Mouse (Mus musculus) cerebellum, adult 8-10 months (tissue): ENCODE data around the gene Bnipl.

Experiments
- DNase-seq: peaks from one replicate; pipeline ENCODE4 v3.0.0; 2022

The Bnipl gene

GRCm38 (mm10) chr3:95250783-95251424, at the start of gene Bnipl:
TSS of gene Bnipl (minus strand) at chr3:95251193.
- DNase-seq: no peak

DNA sequence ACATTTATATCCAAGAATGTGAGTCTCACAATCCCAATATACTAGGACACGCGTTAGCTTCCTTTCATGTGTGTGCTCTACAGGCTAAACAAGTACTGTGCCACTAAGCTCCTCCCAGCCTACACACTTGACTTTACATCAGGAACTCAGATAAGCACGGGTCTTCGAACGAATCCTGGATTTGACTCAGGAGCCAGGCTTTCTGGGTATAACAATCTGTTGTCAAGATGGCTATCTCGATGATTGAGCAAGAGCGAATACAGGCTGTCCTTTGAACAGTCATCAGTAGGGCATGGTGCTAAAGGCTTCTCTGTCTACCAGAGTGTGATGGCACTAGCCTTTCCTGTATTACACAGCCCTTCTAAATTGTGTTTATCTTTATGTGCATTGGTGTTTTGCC, 47.0 kb upstream of the Bnipl start:
- no peak for DNase-seq

GRCm38 (mm10) chr3:95296103-95296469, 45.1 kb upstream of the Bnipl start:
- no peak for DNase-seq

GRCm38 (mm10) chr3:95295321-95296102, 44.5 kb upstream of the Bnipl start:
- DNase-seq: no peak

DNA sequence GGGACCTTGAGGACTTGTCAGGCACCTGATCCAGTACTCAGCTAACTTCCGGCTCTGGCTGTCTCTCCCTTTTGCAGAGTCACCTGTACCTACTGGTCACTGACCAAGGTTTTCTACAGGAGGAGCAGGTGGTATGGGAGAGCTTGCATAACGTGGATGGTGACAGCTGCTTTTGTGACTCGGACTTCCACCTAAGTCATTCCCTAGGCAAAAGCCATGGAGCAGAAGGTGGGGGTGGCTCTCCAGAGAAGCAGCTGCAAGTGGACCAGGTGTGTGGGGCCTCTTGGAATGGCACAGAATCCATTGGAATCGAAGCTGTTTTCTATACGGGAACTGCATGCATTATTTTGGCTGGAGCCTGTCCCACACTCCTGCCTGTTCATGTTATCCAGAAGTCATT, 43.7 kb upstream of the Bnipl start:
- DNase-seq: no peak

DNA sequence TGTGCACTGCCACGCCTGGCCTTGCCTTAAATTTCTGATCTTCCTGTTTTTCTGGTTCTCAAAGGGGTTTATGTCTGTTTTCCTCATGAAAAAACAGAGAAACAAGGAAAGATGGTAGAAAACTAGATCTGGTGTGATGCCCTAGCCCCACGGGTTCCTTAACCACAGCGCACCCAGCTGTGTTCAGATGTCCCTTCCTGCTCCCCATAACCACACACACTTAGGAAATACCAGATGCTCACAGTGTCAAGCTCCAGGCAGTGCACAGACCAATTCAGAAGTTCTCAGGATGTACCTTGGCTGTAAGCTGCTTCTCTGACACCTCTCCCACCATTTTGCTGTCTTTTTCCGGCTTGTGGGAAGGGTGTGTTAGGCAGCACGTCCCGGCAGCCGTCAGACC, 43.3 kb upstream of the Bnipl start:
- DNase-seq: no peak

- no peak for DNase-seq
These were observed 42.5 kb upstream of the Bnipl start for GRCm38 (mm10) chr3:95293537-95293936.

DNA sequence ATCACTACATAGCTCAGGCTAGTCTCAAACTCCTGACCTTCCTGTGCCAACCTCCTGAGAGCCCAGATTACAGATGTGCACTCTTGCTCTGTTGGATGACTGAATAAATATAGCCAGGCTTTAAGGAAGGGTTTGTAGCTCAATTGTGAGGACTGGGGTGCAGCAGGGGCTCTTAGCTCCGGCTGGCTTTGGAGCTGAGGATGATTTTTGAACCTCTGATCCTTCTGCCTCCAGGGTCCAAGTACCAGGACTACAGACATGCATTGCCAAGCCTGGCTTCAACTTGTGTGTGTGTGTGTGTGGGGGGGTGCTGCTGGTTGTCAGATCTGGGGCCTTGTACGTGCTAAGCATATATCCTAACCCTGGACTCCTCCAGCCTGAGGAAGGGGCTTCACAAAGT, 41.9 kb upstream of the Bnipl start:
- no peak for DNase-seq

DNA sequence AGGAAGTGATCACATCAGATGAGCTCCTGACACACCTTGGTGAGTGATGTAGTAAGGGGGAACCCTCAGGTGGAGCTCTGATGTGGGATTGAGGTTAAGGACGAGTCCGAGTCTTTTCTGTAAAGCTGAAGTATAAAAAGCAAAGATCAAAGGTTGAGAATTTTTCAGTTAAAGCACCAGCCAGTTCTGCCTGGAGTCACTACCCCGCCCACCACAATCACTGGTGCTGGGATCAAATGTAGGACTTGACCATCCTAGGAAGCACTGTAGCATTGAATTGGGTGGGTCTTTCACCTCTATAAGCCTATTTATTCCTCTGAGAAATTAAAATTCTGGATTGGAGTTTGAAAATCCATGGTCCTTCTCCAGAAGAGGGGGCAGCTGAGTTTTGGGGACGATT, 40.0 kb upstream of the Bnipl start:
- no peak for DNase-seq

- no peak for DNase-seq
These were observed 39.2 kb upstream of the Bnipl start for GRCm38 (mm10) chr3:95290156-95290555.

DNA sequence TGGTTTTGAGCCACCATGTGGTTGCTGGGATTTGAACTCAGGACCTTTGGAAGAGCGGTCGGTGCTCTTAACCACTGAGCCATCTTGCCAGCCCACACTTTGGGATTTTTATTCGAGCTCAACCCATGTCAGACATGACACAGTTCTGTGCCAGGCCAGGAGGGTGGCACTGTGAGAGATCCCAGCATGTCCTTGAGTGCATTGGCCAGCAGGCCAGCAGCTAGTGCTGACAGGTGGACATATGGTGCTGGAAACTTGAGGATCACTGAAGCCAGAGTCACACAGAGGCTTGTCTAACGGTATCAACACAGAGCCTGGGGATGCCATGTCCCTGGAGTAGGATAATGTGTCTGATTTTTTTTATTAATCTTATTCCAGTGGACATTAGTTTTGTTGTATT, 38.4 kb upstream of the Bnipl start:
- peak; percentile 75 for DNase-seq

GRCm38 (mm10) chr3:95287541-95287940, 36.5 kb upstream of the Bnipl start:
- no peak for DNase-seq

DNA sequence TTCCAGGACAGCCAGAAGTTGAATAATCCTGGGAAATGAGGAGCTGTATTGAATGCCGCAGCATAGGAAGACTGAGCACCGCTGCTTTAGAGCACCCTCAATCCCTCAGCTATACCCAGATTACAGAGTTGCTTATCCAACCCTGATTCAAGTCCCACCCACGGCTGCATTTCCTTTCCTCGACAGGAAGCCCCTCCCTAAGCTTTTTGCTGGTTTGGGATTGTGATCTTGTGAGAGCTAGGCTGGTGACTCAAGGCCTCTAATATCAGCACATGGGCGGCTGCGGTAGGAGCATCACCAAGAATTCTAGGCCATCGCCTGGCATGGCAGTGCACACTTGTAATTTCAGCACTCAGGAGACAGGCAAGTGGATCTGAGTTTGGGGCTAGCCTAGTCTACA, 35.5 kb upstream of the Bnipl start:
- no peak for DNase-seq

DNA sequence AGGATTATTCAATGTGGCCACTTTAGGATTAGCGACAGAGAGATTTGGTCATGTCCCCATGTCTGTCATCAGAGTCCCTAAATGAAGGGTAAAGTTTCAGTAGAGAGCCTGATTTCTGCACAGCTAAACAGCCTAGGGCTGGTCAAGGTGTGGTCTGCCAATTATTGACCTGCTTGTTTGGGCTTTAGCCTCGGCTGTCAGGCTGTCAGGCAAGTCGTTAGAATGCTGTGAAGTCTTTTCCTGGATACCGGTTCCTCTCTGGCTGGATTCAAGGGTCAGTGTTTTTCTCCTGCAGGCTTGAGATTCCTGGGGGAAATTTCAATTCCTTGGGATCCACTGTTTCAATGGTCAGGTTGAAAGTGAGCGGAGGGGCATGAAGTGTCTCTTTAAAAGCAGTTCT, 35.0 kb upstream of the Bnipl start:
- no peak for DNase-seq

DNA sequence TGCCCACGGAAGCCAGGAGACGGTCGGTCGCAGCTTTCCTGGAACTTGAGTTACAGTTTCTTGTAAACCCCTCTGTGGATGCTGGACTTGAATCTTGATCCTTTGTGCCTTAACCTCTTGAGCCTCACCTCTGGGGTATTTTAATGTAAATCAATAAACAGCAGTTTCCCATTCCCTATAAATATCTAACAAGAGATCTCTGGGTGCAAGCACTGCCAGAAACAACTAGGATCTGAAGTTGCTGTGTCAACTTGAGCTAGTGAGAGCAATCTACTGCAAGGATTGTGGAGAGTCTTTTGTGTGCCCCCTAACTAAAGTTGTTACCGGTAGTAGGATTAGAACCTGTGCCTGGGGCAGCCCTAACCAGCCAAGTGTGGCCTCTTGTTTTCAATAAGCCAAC, 34.4 kb upstream of the Bnipl start:
- DNase-seq: no peak

- DNase-seq: no peak
These were observed 33.7 kb upstream of the Bnipl start for GRCm38 (mm10) chr3:95284501-95285281.

DNA sequence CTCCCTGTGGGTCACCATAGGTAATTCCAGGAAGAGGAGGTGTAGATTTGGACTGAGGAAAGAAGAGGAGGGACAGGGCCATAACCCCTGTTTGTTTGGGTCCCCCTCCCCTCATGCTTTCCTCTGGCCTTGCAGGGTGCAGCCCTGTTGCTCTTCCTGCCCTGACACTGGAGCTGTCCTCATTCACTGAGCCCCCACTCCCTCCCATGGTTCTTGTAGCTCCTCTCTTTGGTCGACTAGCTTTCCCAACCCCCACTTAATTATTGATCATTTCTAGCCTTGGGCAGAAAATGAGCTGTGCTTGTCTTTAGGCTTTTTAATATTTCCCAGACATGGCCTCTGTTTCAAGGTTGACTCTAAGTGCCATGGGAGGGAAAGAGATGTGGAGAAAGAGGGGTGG, 33.1 kb upstream of the Bnipl start:
- no peak for DNase-seq

GRCm38 (mm10) chr3:95283589-95283941, 32.6 kb upstream of the Bnipl start:
- no peak for DNase-seq

- peak; percentile 79 for DNase-seq
These were observed 32.0 kb upstream of the Bnipl start for GRCm38 (mm10) chr3:95282865-95283588.

- no peak for DNase-seq
These were observed 31.4 kb upstream of the Bnipl start for GRCm38 (mm10) chr3:95282381-95282864.

DNA sequence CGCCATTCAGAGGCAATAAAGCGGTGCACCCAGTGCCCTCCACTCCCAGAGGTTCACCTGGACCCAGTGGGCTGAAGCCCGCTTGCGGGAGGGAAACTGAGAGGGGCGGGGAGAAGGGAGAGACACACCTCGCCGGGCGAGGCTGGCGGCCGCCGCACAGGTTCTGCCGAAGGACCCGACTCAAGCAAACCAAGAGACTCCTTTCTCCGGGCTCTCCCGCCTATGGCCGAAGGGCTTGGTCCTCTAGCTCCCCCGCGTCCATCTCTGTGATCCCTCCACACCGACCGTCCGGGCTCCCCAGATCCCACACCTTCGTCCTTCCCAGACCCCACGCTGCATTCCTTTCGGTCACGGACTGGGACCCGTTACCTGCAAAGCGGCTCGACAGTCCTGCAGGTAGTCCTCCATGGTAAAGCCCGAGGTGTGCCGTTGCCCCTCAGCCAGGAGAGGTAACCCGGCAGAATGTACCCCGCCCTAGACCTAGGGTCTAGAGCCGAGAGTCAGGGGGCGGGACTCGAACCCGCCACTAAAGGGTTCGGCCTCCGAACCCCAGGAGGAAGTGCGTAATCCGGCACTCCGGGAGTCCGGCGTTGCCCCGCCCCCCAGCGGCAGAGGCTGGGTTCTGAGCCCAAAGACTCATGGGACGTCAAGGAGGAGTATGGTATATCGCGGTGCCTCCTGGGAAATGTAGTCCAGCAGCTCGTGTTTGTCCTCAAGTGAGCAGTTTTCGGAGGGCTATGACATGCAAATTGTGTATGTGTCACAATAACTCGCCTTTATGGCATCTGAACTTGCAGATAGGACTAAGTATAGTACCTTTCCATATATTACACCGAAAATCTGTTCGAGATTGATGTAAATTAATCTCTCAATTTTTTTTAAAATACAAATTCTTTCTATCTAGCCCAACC, 30.5 kb upstream of the Bnipl start, which contains the start of the genes Mindy1 and Prune1:
TSS of gene Mindy1 (plus strand) at position 130 of the 911 bp plus-strand sequence.
TSS of gene Prune1 (minus strand) at position 861 of the 911 bp plus-strand sequence.
- peak; percentile 99 for DNase-seq

GRCm38 (mm10) chr3:95280747-95281146, 29.8 kb upstream of the Bnipl start:
- no peak for DNase-seq
